Mouse (Mus musculus): ENCODE data around the gene E130309D02Rik. TPM values are rescaled to one million over a fixed set of nuclear protein-coding genes. Genes with fewer than 3 reads are reported as not detected.

The E130309D02Rik gene
- polyA plus RNA-seq, 1 experiment, result 22.3 TPM

DNA sequence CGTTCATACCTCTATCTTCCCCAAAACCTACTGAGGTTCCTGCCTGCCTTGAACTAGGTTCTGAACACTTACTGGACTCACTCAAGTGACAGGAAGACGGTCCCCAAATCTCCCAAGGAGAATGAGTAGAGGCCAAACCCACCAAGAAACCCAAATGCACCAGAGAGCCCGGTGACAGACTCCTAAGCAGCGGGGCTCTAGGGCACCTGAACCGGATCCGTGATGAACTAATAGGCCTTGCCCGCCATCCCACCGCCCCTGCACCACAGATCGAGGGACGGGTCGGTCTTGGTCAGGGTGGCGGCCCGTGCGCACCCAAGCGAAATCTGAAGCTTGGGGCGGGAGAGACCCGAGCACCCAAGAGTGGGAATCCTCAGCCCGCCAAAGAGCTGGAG is 62.4 kb downstream of the E130309D02Rik start:
- Histone ChIP-seq H3K4me1 (ENCODE audit: control insufficient read depth, insufficient read depth, low read length) (no peaks in the 10 kb centered on the region), H3K36me3 (ENCODE audit: control insufficient read depth, insufficient read depth, low read length, poor library complexity, severe bottlenecking) (no peaks in the 10 kb centered on the region)

DNA sequence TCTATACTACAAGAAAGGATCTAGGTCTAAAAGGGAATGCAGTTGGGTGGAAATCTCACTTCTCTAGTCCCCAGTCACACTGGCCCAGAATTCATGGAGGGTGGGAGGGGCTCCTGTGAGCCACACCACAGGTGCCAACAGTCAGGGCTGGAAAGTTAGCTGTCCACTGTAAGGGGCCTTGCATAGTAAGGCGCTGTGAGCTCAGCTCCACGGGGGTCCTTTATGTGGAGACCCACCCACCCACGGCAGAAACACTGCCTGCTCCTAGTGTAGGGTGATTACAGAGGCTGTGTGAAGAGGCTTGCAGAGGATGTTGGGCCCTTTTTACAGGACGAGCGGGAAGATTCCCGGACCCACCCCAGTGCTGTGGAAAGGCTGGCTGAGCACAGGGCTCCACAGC is 63.1 kb downstream of the E130309D02Rik start:
- H3K4me1 ChIP-seq (ENCODE audit: control insufficient read depth, insufficient read depth, low read length), result no peaks in the 10 kb centered on the region
- H3K27me3 ChIP-seq (ENCODE audit: control insufficient read depth, insufficient read depth, low read length, poor library complexity, severe bottlenecking), result peaks cover 14% of the 10 kb centered on the region
- H3K4me3 ChIP-seq (ENCODE audit: low read depth, low read length), result no peak overlapping the region
- no peaks in the 10 kb centered on the region for H3K36me3 ChIP-seq (ENCODE audit: control insufficient read depth, insufficient read depth, low read length, poor library complexity, severe bottlenecking)
- no peak overlapping the region for H3K9ac ChIP-seq (ENCODE audit: low read depth, poor library complexity, severe bottlenecking)
- no peak for TF ChIP-seq CTCF (IDR thresholded peaks at IDR 0.05; ENCODE audit: low read depth, low read length)
- no peak for TF ChIP-seq POLR2A (IDR thresholded peaks at IDR 0.05; ENCODE audit: insufficient read depth, low read length)
- TF ChIP-seq EP300 (IDR thresholded peaks at IDR 0.05; ENCODE audit: insufficient read depth, low read depth, low read length), result no peak
- no peak overlapping the region for H3K27ac ChIP-seq (ENCODE audit: insufficient read depth, low read length)
- H3K9me3 ChIP-seq (replicated peaks; ENCODE audit: control insufficient read depth, insufficient read depth, low read length, poor library complexity, severe bottlenecking), result no peaks in the 10 kb centered on the region

More for the DNA sequence above, 62.4 kb downstream of the E130309D02Rik start:
- H3K4me3 ChIP-seq (ENCODE audit: low read depth, low read length), result peak overlapping the region; percentile 60
- no peak overlapping the region for H3K27ac ChIP-seq (ENCODE audit: insufficient read depth, low read length)
- no peak for TF ChIP-seq CTCF (IDR thresholded peaks at IDR 0.05; ENCODE audit: low read depth, low read length)
- TF ChIP-seq POLR2A (IDR thresholded peaks at IDR 0.05; ENCODE audit: insufficient read depth, low read length), result no peak
- peak overlapping the region; percentile 64 for H3K9ac ChIP-seq (ENCODE audit: low read depth, poor library complexity, severe bottlenecking)
- H3K9me3 ChIP-seq (replicated peaks; ENCODE audit: control insufficient read depth, insufficient read depth, low read length, poor library complexity, severe bottlenecking), result no peaks in the 10 kb centered on the region
- peaks cover 14% of the 10 kb centered on the region for H3K27me3 ChIP-seq (ENCODE audit: control insufficient read depth, insufficient read depth, low read length, poor library complexity, severe bottlenecking)

Other genes with a start within 250 kb of the E130309D02Rik start
- 46.9 and 51.6 TPM in 2 replicates for gene Rnf216, start 202.4 kb downstream of the E130309D02Rik start, polyA plus RNA-seq (2011; ENCODE audit: insufficient read depth, insufficient read length, low read depth, missing spikeins)
- gene Olfr718-ps1, start 167.8 kb downstream of the E130309D02Rik start, polyA plus RNA-seq (2011; ENCODE audit: insufficient read depth, insufficient read length, low read depth, missing spikeins), result 0.42 and 0.52 TPM in 2 replicates
- 6.5 and 7.9 TPM in 2 replicates for gene Rbak, start 134.6 kb downstream of the E130309D02Rik start, polyA plus RNA-seq (2011; ENCODE audit: insufficient read depth, insufficient read length, low read depth, missing spikeins)
- not detected in 2 replicates for gene Spdye4b, start 134.3 kb downstream of the E130309D02Rik start, polyA plus RNA-seq (2011; ENCODE audit: insufficient read depth, insufficient read length, low read depth, missing spikeins)
- gene Spdye4a, start 88.5 kb downstream of the E130309D02Rik start, polyA plus RNA-seq (2011; ENCODE audit: insufficient read depth, insufficient read length, low read depth, missing spikeins), result not detected in 2 replicates
- gene Zfp12, start 80.2 kb downstream of the E130309D02Rik start, polyA plus RNA-seq (2011; ENCODE audit: insufficient read depth, insufficient read length, low read depth, missing spikeins), result 11.4 and 12.4 TPM in 2 replicates
- 2.3 and 2.8 TPM in 2 replicates for gene Zfp316, start 45.3 kb downstream of the E130309D02Rik start, polyA plus RNA-seq (2011; ENCODE audit: insufficient read depth, insufficient read length, low read depth, missing spikeins)
- gene Zfp853, start 21.7 kb downstream of the E130309D02Rik start, polyA plus RNA-seq (2011; ENCODE audit: insufficient read depth, insufficient read length, low read depth, missing spikeins), result 0.93 and 1.2 TPM in 2 replicates
- gene Zdhhc4, start 13.9 kb upstream of the E130309D02Rik start, polyA plus RNA-seq (2011; ENCODE audit: insufficient read depth, insufficient read length, low read depth, missing spikeins), result 27.2 and 28.9 TPM in 2 replicates
- gene Grid2ip, start 42.0 kb upstream of the E130309D02Rik start, polyA plus RNA-seq (2011; ENCODE audit: insufficient read depth, insufficient read length, low read depth, missing spikeins), result 0.38 and 0.57 TPM in 2 replicates
- 80.1 and 80.4 TPM in 2 replicates for gene Kdelr2, start 88.5 kb upstream of the E130309D02Rik start, polyA plus RNA-seq (2011; ENCODE audit: insufficient read depth, insufficient read length, low read depth, missing spikeins)
- gene Daglb, start 149.2 kb upstream of the E130309D02Rik start, polyA plus RNA-seq (2011; ENCODE audit: insufficient read depth, insufficient read length, low read depth, missing spikeins), result 3.1 and 3.5 TPM in 2 replicates
- gene Rac1, start 212.7 kb upstream of the E130309D02Rik start, polyA plus RNA-seq (2011; ENCODE audit: insufficient read depth, insufficient read length, low read depth, missing spikeins), result 278 and 296 TPM in 2 replicates

All from ES-Bruce4 (cell line).